Mouse (Mus musculus): Measurements from ENCODE around the gene Nmt1.

- TF ChIP-seq GATA1 (IDR thresholded peaks at IDR 0.05; ENCODE audit: borderline replicate concordance, low read length) (no peak), FLI1 (IDR thresholded peaks at IDR 0.05; ENCODE audit: low read length) (no peak)
Measured at GRCm38 (mm10) chr11:103000111-103000510, 27.9 kb upstream of the Nmt1 start.
